Mouse (Mus musculus) midbrain, embryonic 15.5 days (tissue): Measurements from ENCODE around the gene Abca4. TPM values are rescaled to one million over a fixed set of nuclear protein-coding genes. Genes with fewer than 3 reads are reported as not detected.

Experiments used
- ATAC-seq: fragments of 200-750 bp; cut with Nextera tagmentation; replicated peaks from 2 replicates; pipeline ENCODE4 v1.8.0; 2017; ENCODE audit warnings: moderate TSS enrichment
- H3K27ac ChIP-seq: fragments of 300-500 bp; sonication (generic); 2 replicates; pipeline ENCODE4 v1.5.1; 2015; ENCODE audit warnings: mild to moderate bottlenecking, inconsistent platforms
- H3K27me3 ChIP-seq: fragments of 300-500 bp; sonication (generic); replicated peaks from 2 replicates; pipeline ENCODE4 v1.6.1; 2015; ENCODE audit warnings: inconsistent platforms
- H3K36me3 ChIP-seq: fragments of 300-500 bp; sonication (generic); replicated peaks from 2 replicates; pipeline ENCODE4 v1.6.1; 2015; ENCODE audit warnings: inconsistent platforms
- H3K4me1 ChIP-seq: fragments of 300-500 bp; sonication (generic); 2 replicates; pipeline ENCODE4 v1.6.1; 2015; ENCODE audit warnings: inconsistent platforms
- H3K4me2 ChIP-seq: fragments of 300-500 bp; sonication (generic); 2 replicates; pipeline ENCODE4 v1.6.1; 2015; ENCODE audit warnings: inconsistent platforms, mild to moderate bottlenecking, moderate library complexity
- H3K4me3 ChIP-seq: fragments of 300-500 bp; sonication (generic); 2 replicates; pipeline ENCODE4 v1.5.1; 2015; ENCODE audit warnings: mild to moderate bottlenecking, inconsistent platforms
- H3K9ac ChIP-seq: fragments of 300-500 bp; sonication (generic); 2 replicates; pipeline ENCODE4 v1.6.1; 2015; ENCODE audit warnings: mild to moderate bottlenecking, inconsistent platforms
- H3K9me3 ChIP-seq: fragments of 300-500 bp; sonication (generic); 2 replicates; pipeline ENCODE4 v1.6.1; 2016; ENCODE audit warnings: inconsistent platforms
- WGBS: fragments of 180-500 bp; shearing (Covaris S2); methylation state at CpG from one replicate; pipeline ENCODE4 v1.1.7; 2015; ENCODE audit warnings: mixed read lengths; 5-methylcytosine and 5-hydroxymethylcytosine counted together
- polyA plus RNA-seq: library from polyadenylated mRNA; unstranded; fragments of >200 nt; fragmentation: Nextera tagmentation; extraction: Ambion mirVana; gene quantifications from 2 replicates; pipeline ENCODE4 v1.2.1, GENCODE M21; 2015

The Abca4 gene
- polyA plus RNA-seq, 1 experiment from 2014 or later = 1.3 TPM

GRCm38 (mm10) chr3:122152431-122152830, 108.2 kb downstream of the Abca4 start:
- WGBS = 56% methylated on average over 4 of the region's 4 CpGs
- Histone ChIP-seq H3K9me3 (no peaks in the 10 kb centered on the region), H3K9ac (no peak overlapping the region), H3K4me1 (no peaks in the 10 kb centered on the region), H3K4me3 (no peak overlapping the region), H3K27me3 (no peaks in the 10 kb centered on the region), H3K27ac (no peak overlapping the region), H3K4me2 (no peak overlapping the region), H3K36me3 (no peaks in the 10 kb centered on the region)
- ATAC-seq = 0 out of 2 replicates have a peak, but pooled peaks have one; percentile 20

- no peaks in the 10 kb centered on the region for H3K36me3 ChIP-seq
- 81% methylated on average over 2 of the region's 2 CpGs for WGBS
- H3K27me3 ChIP-seq = no peaks in the 10 kb centered on the region
- no peaks in the 10 kb centered on the region for H3K9me3 ChIP-seq
- H3K27ac ChIP-seq = no peak overlapping the region
- no peaks in the 10 kb centered on the region for H3K4me1 ChIP-seq
- no peak overlapping the region for H3K4me2 ChIP-seq
- H3K9ac ChIP-seq = no peak overlapping the region
- H3K4me3 ChIP-seq = no peak overlapping the region
- ATAC-seq = no peak
These were observed 109.8 kb downstream of the Abca4 start for GRCm38 (mm10) chr3:122154080-122154479.

DNA sequence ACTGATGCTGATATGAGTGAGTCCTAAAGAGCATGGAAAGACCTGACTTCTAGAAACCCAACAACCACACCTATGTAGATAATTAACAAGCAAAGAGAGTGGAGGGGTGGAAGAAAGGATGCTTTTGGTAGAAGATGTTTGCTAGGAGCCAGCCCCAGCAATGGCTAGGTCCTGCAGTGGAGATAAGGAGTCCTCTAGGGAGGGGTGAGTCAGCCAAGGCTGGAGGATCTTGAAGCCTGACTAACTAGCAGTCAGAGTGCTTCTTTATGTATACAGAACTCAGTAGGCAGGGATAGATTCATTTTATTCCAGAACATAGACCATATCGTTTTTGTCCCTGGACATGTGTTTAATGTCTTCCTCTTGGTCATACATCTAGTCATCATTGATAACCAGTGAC, 115.2 kb downstream of the Abca4 start:
- ATAC-seq = no peak
- H3K36me3 ChIP-seq = no peaks in the 10 kb centered on the region
- no peaks in the 10 kb centered on the region for H3K4me1 ChIP-seq
- H3K9ac ChIP-seq = no peak overlapping the region
- H3K9me3 ChIP-seq = no peaks in the 10 kb centered on the region
- WGBS = 82% methylated on average over 1 of the region's 1 CpGs
- no peak overlapping the region for H3K27ac ChIP-seq
- H3K27me3 ChIP-seq = no peaks in the 10 kb centered on the region
- H3K4me3 ChIP-seq = no peak overlapping the region
- H3K4me2 ChIP-seq = no peak overlapping the region

- H3K4me3 ChIP-seq = no peak overlapping the region
- no peaks in the 10 kb centered on the region for H3K36me3 ChIP-seq
- no peak overlapping the region for H3K27ac ChIP-seq
- WGBS = 44% methylated on average over 10 of the region's 10 CpGs
- no peak overlapping the region for H3K4me2 ChIP-seq
- no peaks in the 10 kb centered on the region for H3K9me3 ChIP-seq
- H3K4me1 ChIP-seq = no peaks in the 10 kb centered on the region
- ATAC-seq = no peak
- H3K9ac ChIP-seq = no peak overlapping the region
- H3K27me3 ChIP-seq = no peaks in the 10 kb centered on the region
These were observed 125.5 kb downstream of the Abca4 start for GRCm38 (mm10) chr3:122169616-122170178.

DNA sequence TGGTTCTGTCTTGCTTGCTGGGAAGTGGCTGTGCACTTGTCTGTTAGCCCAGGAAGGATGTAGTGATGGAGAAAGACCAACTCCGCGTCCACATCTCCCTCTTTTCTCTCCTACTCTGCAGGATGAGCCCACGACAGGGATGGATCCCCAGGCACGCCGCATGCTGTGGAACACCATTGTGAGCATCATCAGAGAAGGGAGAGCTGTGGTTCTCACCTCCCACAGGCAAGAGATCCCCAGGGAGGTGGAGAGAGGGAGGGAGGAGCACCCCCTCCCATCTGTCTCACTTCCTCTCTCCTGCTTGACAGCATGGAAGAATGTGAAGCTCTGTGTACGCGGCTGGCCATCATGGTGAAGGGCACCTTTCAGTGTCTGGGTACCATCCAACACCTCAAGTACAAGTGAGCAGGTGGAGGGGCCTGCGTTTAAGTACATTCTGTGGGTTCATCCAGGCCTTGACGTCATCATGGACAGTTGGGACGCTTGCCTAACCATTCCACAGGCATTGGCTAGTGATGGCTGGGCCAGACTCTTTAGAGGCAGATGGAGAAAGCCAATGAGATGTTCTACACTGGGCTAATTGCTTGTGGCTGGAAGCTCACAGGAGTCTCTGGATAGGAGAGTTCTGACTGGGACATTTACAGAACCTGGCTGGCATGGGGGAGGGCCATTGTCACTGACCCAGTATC, 126.5 kb downstream of the Abca4 start:
- H3K36me3 ChIP-seq = no peaks in the 10 kb centered on the region
- H3K9me3 ChIP-seq = no peaks in the 10 kb centered on the region
- no peaks in the 10 kb centered on the region for H3K4me1 ChIP-seq
- no peak overlapping the region for H3K4me3 ChIP-seq
- H3K9ac ChIP-seq = no peak overlapping the region
- no peak overlapping the region for H3K4me2 ChIP-seq
- H3K27me3 ChIP-seq = no peaks in the 10 kb centered on the region
- 89% methylated on average over 10 of the region's 10 CpGs for WGBS
- ATAC-seq = no peak
- no peak overlapping the region for H3K27ac ChIP-seq

GRCm38 (mm10) chr3:122173526-122174150, 129.4 kb downstream of the Abca4 start:
- Histone ChIP-seq H3K4me1 (no peaks in the 10 kb centered on the region), H3K4me3 (no peak overlapping the region), H3K9ac (no peak overlapping the region), H3K27me3 (no peaks in the 10 kb centered on the region), H3K27ac (no peak overlapping the region), H3K9me3 (no peaks in the 10 kb centered on the region), H3K4me2 (no peak overlapping the region), H3K36me3 (no peaks in the 10 kb centered on the region)
- WGBS = 38% methylated on average over 15 of the region's 15 CpGs
- ATAC-seq = no peak

- H3K27ac ChIP-seq = no peak overlapping the region
- no peaks in the 10 kb centered on the region for H3K27me3 ChIP-seq
- no peaks in the 10 kb centered on the region for H3K4me1 ChIP-seq
- no peaks in the 10 kb centered on the region for H3K36me3 ChIP-seq
- 83% methylated on average over 6 of the region's 6 CpGs for WGBS
- no peak overlapping the region for H3K4me2 ChIP-seq
- ATAC-seq = no peak
- H3K9ac ChIP-seq = no peak overlapping the region
- H3K4me3 ChIP-seq = no peak overlapping the region
- no peaks in the 10 kb centered on the region for H3K9me3 ChIP-seq
These were observed 131.8 kb downstream of the Abca4 start for GRCm38 (mm10) chr3:122176018-122176417.

DNA sequence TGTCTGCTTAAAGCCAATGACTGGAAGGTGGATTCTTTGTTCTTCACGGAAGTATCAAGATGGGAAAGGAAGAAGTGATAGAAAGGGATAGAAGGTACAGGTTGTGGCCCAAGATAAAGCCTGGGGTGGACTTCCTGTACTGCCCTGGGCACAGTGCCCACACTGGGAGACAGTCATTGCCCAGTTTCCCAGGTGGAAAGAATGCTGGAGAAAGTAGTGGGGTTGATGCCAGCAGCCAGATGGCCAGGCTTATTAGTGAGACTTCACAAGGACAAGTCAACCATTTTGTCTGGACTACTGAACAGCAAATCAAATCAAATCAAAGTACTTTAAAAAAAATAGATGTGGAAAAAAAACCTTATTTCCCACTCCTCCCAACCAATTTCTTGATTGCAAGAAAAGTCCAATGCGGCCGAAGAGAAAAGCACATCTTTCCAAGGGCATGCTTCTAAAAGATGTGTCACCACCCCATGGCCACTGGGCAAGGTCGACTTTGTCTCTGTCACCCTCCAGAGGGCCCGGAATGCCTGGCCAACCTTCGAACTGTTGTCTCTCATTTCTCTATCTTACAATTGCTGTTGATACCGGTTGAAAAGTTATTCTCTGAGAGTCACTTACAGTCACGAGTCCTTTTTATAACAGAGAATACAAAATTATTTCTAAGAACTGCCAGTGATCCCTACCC, 132.6 kb downstream of the Abca4 start:
- Histone ChIP-seq H3K4me3 (no peak overlapping the region), H3K9me3 (no peaks in the 10 kb centered on the region), H3K36me3 (no peaks in the 10 kb centered on the region), H3K9ac (no peak overlapping the region), H3K4me1 (no peaks in the 10 kb centered on the region), H3K27me3 (no peaks in the 10 kb centered on the region), H3K4me2 (no peak overlapping the region), H3K27ac (no peak overlapping the region)
- 91% methylated on average over 8 of the region's 8 CpGs for WGBS
- ATAC-seq = no peak

GRCm38 (mm10) chr3:122184109-122184508, 139.9 kb downstream of the Abca4 start:
- no peaks in the 10 kb centered on the region for H3K36me3 ChIP-seq
- no peak overlapping the region for H3K9ac ChIP-seq
- H3K27me3 ChIP-seq = no peaks in the 10 kb centered on the region
- H3K4me3 ChIP-seq = no peak overlapping the region
- H3K4me2 ChIP-seq = no peak overlapping the region
- no peak for ATAC-seq
- 53% methylated on average over 11 of the region's 11 CpGs for WGBS
- H3K27ac ChIP-seq = no peak overlapping the region
- H3K4me1 ChIP-seq = no peaks in the 10 kb centered on the region
- H3K9me3 ChIP-seq = no peaks in the 10 kb centered on the region

DNA sequence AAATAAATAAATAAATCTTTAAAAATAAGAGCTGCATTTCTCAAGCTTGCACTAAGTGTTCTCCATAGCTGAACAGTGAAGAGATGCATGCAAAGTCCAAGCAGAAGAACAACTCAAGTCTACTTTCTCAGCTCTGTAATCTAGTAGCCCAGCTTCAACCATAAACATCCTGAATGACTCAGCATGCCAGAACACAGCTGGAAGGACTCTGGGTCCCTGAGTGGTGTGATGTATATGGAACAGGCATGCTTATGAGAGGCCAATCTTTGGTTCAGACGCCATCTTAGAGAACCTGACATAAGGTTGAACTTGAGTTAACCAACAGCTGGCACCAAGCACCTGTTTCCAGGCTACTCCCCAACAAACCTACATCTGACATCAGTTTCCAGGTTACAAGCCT, 142.7 kb downstream of the Abca4 start:
- 72% methylated on average over 1 of the region's 1 CpGs for WGBS
- Histone ChIP-seq H3K27me3 (no peaks in the 10 kb centered on the region), H3K4me3 (no peak overlapping the region), H3K4me1 (no peaks in the 10 kb centered on the region), H3K36me3 (no peaks in the 10 kb centered on the region), H3K9me3 (no peaks in the 10 kb centered on the region), H3K4me2 (no peak overlapping the region), H3K27ac (no peak overlapping the region), H3K9ac (no peak overlapping the region)
- ATAC-seq = no peak

- Histone ChIP-seq H3K4me3 (no peak overlapping the region), H3K9me3 (no peaks in the 10 kb centered on the region), H3K4me1 (no peaks in the 10 kb centered on the region), H3K36me3 (no peaks in the 10 kb centered on the region), H3K4me2 (no peak overlapping the region), H3K9ac (no peak overlapping the region), H3K27ac (no peak overlapping the region), H3K27me3 (no peaks in the 10 kb centered on the region)
- no peak for ATAC-seq
- 60% methylated on average over 4 of the region's 4 CpGs for WGBS
These were observed 152.5 kb downstream of the Abca4 start for GRCm38 (mm10) chr3:122196621-122197298.

- no peak overlapping the region for H3K4me3 ChIP-seq
- H3K36me3 ChIP-seq = no peaks in the 10 kb centered on the region
- H3K27me3 ChIP-seq = no peaks in the 10 kb centered on the region
- no peak overlapping the region for H3K9ac ChIP-seq
- H3K4me1 ChIP-seq = peaks cover 3% of the 10 kb centered on the region; the same call in 1 of the 2 replicates
- H3K9me3 ChIP-seq = no peaks in the 10 kb centered on the region
- no peak overlapping the region for H3K4me2 ChIP-seq
- 79% methylated on average over 2 of the region's 2 CpGs for WGBS
- H3K27ac ChIP-seq = no peak overlapping the region
- ATAC-seq = no peak
These were observed 154.3 kb downstream of the Abca4 start for GRCm38 (mm10) chr3:122198532-122198931.
